Comparison of ENCODE assay signal across 14 mouse cellular contexts in the genomic region with DNA sequence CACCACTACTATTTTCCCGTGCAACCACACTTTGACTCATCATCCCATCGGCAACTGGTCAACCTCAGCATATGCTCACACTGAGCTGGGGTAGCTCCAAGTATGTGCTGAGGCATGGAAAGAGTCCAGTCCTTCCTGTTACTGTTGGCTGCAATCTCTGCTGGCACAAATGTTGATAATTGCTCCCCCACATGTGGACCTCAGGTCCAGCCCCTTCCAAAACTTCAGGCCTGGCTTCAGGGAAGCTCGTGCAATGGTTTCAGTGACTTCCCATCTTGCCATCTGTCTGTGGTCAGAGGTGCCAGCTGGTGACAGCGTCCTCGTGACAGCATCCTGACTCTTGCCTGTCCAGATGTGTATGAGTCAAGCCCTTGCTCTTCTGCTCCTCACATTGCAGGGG. TPM values are rescaled to one million over a fixed set of nuclear protein-coding genes. Genes with fewer than 3 reads are reported as not detected.
DNase-seq lines count a peak whose midpoint lies in the region; ATAC-seq and TF ChIP-seq lines count a peak whose summit lies in the region.
"Had no signal": no experiment of that assay in that cellular context is flagged by ENCODE, and none has a peak within 500 bp of the region (broad histone marks: within the 10 kb centered on the region; RNA-seq: fewer than 3 reads in every experiment).

No protein-coding gene starts in this region.

- no peak for ATAC-seq in cerebellum, adult (ENCODE audit: insufficient number of reproducible peaks, low FRiP score, low TSS enrichment)
- ATAC-seq in intestine, postnatal 0 days = no peak

- no peak for TF ChIP-seq CTCF in intestine, postnatal 0 days (IDR thresholded peaks at IDR 0.05; ENCODE audit: low read depth)

- no peaks in the 10 kb centered on the region for H3K9me3 ChIP-seq in intestine, postnatal 0 days (ENCODE audit: control insufficient read depth)
- H3K9me3 ChIP-seq: embryonic facial prominence, embryonic 15.5 days; kidney, embryonic 15.5 days had no signal

- DNase-seq in cerebellum, adult 11 months = peak; percentile 22
- peak; percentile 26 for DNase-seq in ovary, adult 18-20 months (ENCODE audit: low spot score)
- no peak for DNase-seq in ovary, postnatal 10 days (ENCODE audit: low spot score)
- DNase-seq in gastrocnemius, postnatal 25 days = peak; percentile 34
- DNase-seq in layer of hippocampus, postnatal 36 days = no peak
- DNase-seq in retina, postnatal 1 day = no peak
- DNase-seq: midbrain, embryonic 14.5 days; thymus, postnatal 25 days had no signal

- H3K4me2 ChIP-seq in intestine, postnatal 0 days (replicated peaks; ENCODE audit: low read depth) = no peak overlapping the region
- H3K4me2 ChIP-seq: embryonic facial prominence, embryonic 15.5 days; kidney, embryonic 15.5 days had no signal

- H3K9ac ChIP-seq in intestine, postnatal 0 days (ENCODE audit: low read depth, low read length) = no peak overlapping the region
- H3K9ac ChIP-seq: embryonic facial prominence, embryonic 15.5 days; kidney, embryonic 15.5 days had no signal

- no peak overlapping the region for H3K27ac ChIP-seq in intestine, postnatal 0 days (ENCODE audit: low read depth, low read length)
- H3K27ac ChIP-seq: embryonic facial prominence, embryonic 15.5 days; kidney, embryonic 15.5 days had no signal

- H3K4me3 ChIP-seq in intestine, postnatal 0 days (ENCODE audit: low read depth, low read length) = no peak overlapping the region
- H3K4me3 ChIP-seq: embryonic facial prominence, embryonic 15.5 days; kidney, embryonic 15.5 days had no signal

- no peaks in the 10 kb centered on the region for H3K4me1 ChIP-seq in intestine, postnatal 0 days (replicated peaks; ENCODE audit: control insufficient read depth, insufficient read depth, low read length)

- no peaks in the 10 kb centered on the region for H3K27me3 ChIP-seq in intestine, postnatal 0 days (replicated peaks; ENCODE audit: control insufficient read depth, insufficient read depth, low read length)
- H3K27me3 ChIP-seq: embryonic facial prominence, embryonic 15.5 days; kidney, embryonic 15.5 days had no signal

- H3K36me3 ChIP-seq in intestine, postnatal 0 days (ENCODE audit: control insufficient read depth, insufficient read depth) = no peaks in the 10 kb centered on the region
- H3K36me3 ChIP-seq: embryonic facial prominence, embryonic 15.5 days; kidney, embryonic 15.5 days had no signal

- WGBS in intestine, postnatal 0 days = 92% methylated on average over 5 of the region's 5 CpGs

RNA-seq across cellular contexts. Expression of gene Pmp22, which starts 44.8 kb away (rescaled TPM):
- 10 to 100 TPM; 67.7 to 85.9 TPM for total RNA-seq in gastrocnemius, postnatal 25 days (2021)
- total RNA-seq in layer of hippocampus, postnatal 36 days (2021) = 10 to 100 TPM; 19.4 to 22.0 TPM
- 49.1 and 54.0 TPM in 2 replicates for polyA plus RNA-seq in intestine, postnatal 0 days (2015; fragmentation: Nextera tagmentation; extraction: Ambion mirVana)
- total RNA-seq: hematopoietic stem cell, adult 5-6 weeks; neutrophil, adult 5-6 weeks had no signal

Comparison
In these comparisons a context has a peak if more than half of its experiments do, and no peak if none do; other contexts are left out.
1. DNase-seq: peak in cerebellum, adult 11 months (single experiment), ovary, adult 18-20 months (single experiment) and gastrocnemius, postnatal 25 days (single experiment); none in ovary, postnatal 10 days (single experiment), layer of hippocampus, postnatal 36 days (0 of 2) and retina, postnatal 1 day (single experiment).